Mouse (Mus musculus): ENCODE measurements around the gene Mpdu1.

DNA sequence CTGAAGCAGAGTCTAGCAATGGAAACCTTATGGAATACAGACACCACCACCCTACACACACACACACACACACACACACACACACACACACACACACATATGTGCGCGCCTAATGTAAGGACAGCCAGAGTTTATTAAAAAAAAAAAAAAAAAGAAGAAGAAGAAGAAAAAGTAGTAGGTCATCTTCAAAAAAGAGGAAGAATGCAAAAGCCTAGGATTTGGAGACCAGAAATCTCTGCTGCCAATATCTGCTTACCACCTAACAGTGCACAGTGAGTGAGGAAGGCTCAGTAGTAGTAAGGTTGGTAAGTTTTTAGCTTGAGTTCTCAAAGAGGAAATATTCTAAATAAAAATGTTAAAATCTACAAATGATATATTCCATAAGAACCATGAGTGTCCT, 16.7 kb upstream of the Mpdu1 start:
- TF ChIP-seq POLR2A (IDR thresholded peaks at IDR 0.05; ENCODE audit: low read depth, low read length), result no peak
- no peak for TF ChIP-seq CTCF (conservative IDR thresholded peaks at IDR 0.05; ENCODE audit: insufficient read depth, insufficient read length, low read depth, low read length)
